Mouse (Mus musculus) heart, embryonic 13.5 days (tissue): ENCODE measurements around the gene Gjb4. TPM values are rescaled to one million over a fixed set of nuclear protein-coding genes. Genes with fewer than 3 reads are reported as not detected.

Experiments used
- ATAC-seq: fragments of 200-750 bp; cut with Nextera tagmentation; 2 replicates; pipeline ENCODE4 v1.8.0; 2017; ENCODE audit warnings: moderate TSS enrichment; ENCODE audit not compliant: insufficient number of reproducible peaks, low FRiP score, low TSS enrichment; ENCODE audit errors: extremely low read depth
- H3K27ac ChIP-seq: fragments of 300-500 bp; sonication (generic); replicated peaks from 2 replicates; pipeline ENCODE4 v1.5.1; 2015; ENCODE audit warnings: moderate library complexity, mild to moderate bottlenecking, inconsistent platforms
- H3K27me3 ChIP-seq: fragments of 300-500 bp; sonication (generic); replicated peaks from 2 replicates; pipeline ENCODE4 v1.6.1; 2015; ENCODE audit warnings: mild to moderate bottlenecking, inconsistent platforms
- H3K36me3 ChIP-seq: fragments of 300-500 bp; sonication (generic); 2 replicates; pipeline ENCODE4 v1.6.1; 2015; ENCODE audit warnings: mild to moderate bottlenecking, inconsistent platforms
- H3K4me1 ChIP-seq: fragments of 300-500 bp; sonication (generic); 2 replicates; pipeline ENCODE4 v1.6.1; 2015; ENCODE audit warnings: inconsistent platforms
- H3K4me2 ChIP-seq: fragments of 300-500 bp; sonication (generic); 2 replicates; pipeline ENCODE4 v1.6.1; 2015; ENCODE audit warnings: inconsistent platforms, mild to moderate bottlenecking, moderate library complexity
- H3K4me3 ChIP-seq: fragments of 300-500 bp; sonication (generic); 2 replicates; pipeline ENCODE4 v1.5.1; 2015; ENCODE audit warnings: moderate library complexity, mild to moderate bottlenecking, inconsistent platforms
- H3K9ac ChIP-seq: fragments of 300-500 bp; sonication (generic); 2 replicates; pipeline ENCODE4 v1.6.1; 2015; ENCODE audit warnings: inconsistent platforms, mild to moderate bottlenecking, moderate library complexity
- H3K9me3 ChIP-seq: fragments of 300-500 bp; sonication (generic); 2 replicates; pipeline ENCODE4 v1.6.1; 2016; ENCODE audit warnings: inconsistent platforms
- WGBS: fragments of 180-500 bp; shearing (Covaris S2); methylation state at CpG from one replicate; pipeline ENCODE4 v1.1.7; 2015; ENCODE audit warnings: mixed read lengths; 5-methylcytosine and 5-hydroxymethylcytosine counted together
- polyA plus RNA-seq: library from polyadenylated mRNA; unstranded; fragments of >200 nt; fragmentation: Nextera tagmentation; extraction: Ambion mirVana; gene quantifications from 2 replicates; pipeline ENCODE4 v1.2.1, GENCODE M21; 2015

Gene Gjb4
- polyA plus RNA-seq, 1 experiment from 2014 or later = 0.23 TPM

- H3K4me2 ChIP-seq = no peak overlapping the region
- 48% methylated on average over 2 of the region's 2 CpGs for WGBS
- no peaks in the 10 kb centered on the region for H3K36me3 ChIP-seq
- ATAC-seq = no peak
- H3K4me3 ChIP-seq = no peak overlapping the region
- H3K4me1 ChIP-seq = peaks cover 41% of the 10 kb centered on the region
- H3K9ac ChIP-seq = no peak overlapping the region
- H3K27ac ChIP-seq = no peak overlapping the region
- H3K9me3 ChIP-seq = no peaks in the 10 kb centered on the region
- peaks cover 2% of the 10 kb centered on the region; the same call in 1 of the 2 replicates for H3K27me3 ChIP-seq
Measured at GRCm38 (mm10) chr4:127370447-127370846, 16.6 kb upstream of the Gjb4 start.

GRCm38 (mm10) chr4:127368379-127368973 lies 14.6 kb upstream of the Gjb4 start:
- no peak overlapping the region for H3K4me3 ChIP-seq
- no peak overlapping the region for H3K9ac ChIP-seq
- no peaks in the 10 kb centered on the region for H3K9me3 ChIP-seq
- no peak overlapping the region for H3K27ac ChIP-seq
- ATAC-seq = no peak
- H3K36me3 ChIP-seq = no peaks in the 10 kb centered on the region
- H3K4me1 ChIP-seq = peaks cover 42% of the 10 kb centered on the region
- WGBS = 21% methylated on average over 13 of the region's 13 CpGs
- no peak overlapping the region for H3K4me2 ChIP-seq
- peaks cover 2% of the 10 kb centered on the region; the same call in 1 of the 2 replicates for H3K27me3 ChIP-seq

- H3K9me3 ChIP-seq = no peaks in the 10 kb centered on the region
- ATAC-seq = no peak
- WGBS = 4% methylated on average over 4 of the region's 4 CpGs
- H3K4me2 ChIP-seq = no peak overlapping the region
- H3K4me3 ChIP-seq = no peak overlapping the region
- H3K27me3 ChIP-seq = peaks cover under 1% of the 10 kb centered on the region; the same call in 1 of the 2 replicates
- H3K4me1 ChIP-seq = peaks cover 22% of the 10 kb centered on the region
- H3K27ac ChIP-seq = 0 out of 2 replicates have a peak overlapping the region, but pooled peaks have one; percentile 26
- H3K9ac ChIP-seq = no peak overlapping the region
- no peaks in the 10 kb centered on the region for H3K36me3 ChIP-seq
Measured at GRCm38 (mm10) chr4:127365834-127366233, 12.0 kb upstream of the Gjb4 start.

- ATAC-seq = no peak; the same call in 1 of the 2 replicates
Measured at GRCm38 (mm10) chr4:127365433-127365832, 11.6 kb upstream of the Gjb4 start.

GRCm38 (mm10) chr4:127364431-127364830 lies 10.6 kb upstream of the Gjb4 start:
- Histone ChIP-seq H3K4me3 (no peak overlapping the region), H3K27ac (no peak overlapping the region), H3K9me3 (no peaks in the 10 kb centered on the region), H3K36me3 (no peaks in the 10 kb centered on the region), H3K27me3 (peaks cover 10% of the 10 kb centered on the region; the same call in 1 of the 2 replicates), H3K9ac (no peak overlapping the region), H3K4me2 (no peak overlapping the region), H3K4me1 (peaks cover 22% of the 10 kb centered on the region)
- no peak for ATAC-seq
- 58% methylated on average over 6 of the region's 6 CpGs for WGBS

More at GRCm38 (mm10) chr4:127365433-127365832, 11.6 kb upstream of the Gjb4 start:
- 20% methylated on average over 5 of the region's 5 CpGs for WGBS
- 0 out of 2 replicates have a peak overlapping the region, but pooled peaks have one; percentile 26 for H3K27ac ChIP-seq
- no peaks in the 10 kb centered on the region for H3K9me3 ChIP-seq
- no peak overlapping the region for H3K4me2 ChIP-seq
- peaks cover 4% of the 10 kb centered on the region; the same call in 1 of the 2 replicates for H3K27me3 ChIP-seq
- H3K4me1 ChIP-seq = peaks cover 22% of the 10 kb centered on the region
- no peaks in the 10 kb centered on the region for H3K36me3 ChIP-seq
- no peak overlapping the region for H3K9ac ChIP-seq
- H3K4me3 ChIP-seq = no peak overlapping the region

- Histone ChIP-seq H3K4me1 (peaks cover 19% of the 10 kb centered on the region), H3K27ac (no peak overlapping the region), H3K9ac (no peak overlapping the region), H3K36me3 (no peaks in the 10 kb centered on the region), H3K9me3 (no peaks in the 10 kb centered on the region), H3K4me3 (no peak overlapping the region), H3K4me2 (no peak overlapping the region), H3K27me3 (peaks cover 21% of the 10 kb centered on the region)
- ATAC-seq = no peak
- 58% methylated on average over 4 of the region's 4 CpGs for WGBS
Measured at GRCm38 (mm10) chr4:127363331-127363730, 9.4 kb upstream of the Gjb4 start.

GRCm38 (mm10) chr4:127362520-127362919 lies 8.6 kb upstream of the Gjb4 start:
- WGBS = 65% methylated on average over 3 of the region's 3 CpGs
- no peak overlapping the region for H3K9ac ChIP-seq
- H3K4me2 ChIP-seq = no peak overlapping the region
- no peaks in the 10 kb centered on the region for H3K36me3 ChIP-seq
- H3K27ac ChIP-seq = no peak overlapping the region
- H3K4me1 ChIP-seq = peaks cover 21% of the 10 kb centered on the region
- H3K9me3 ChIP-seq = no peaks in the 10 kb centered on the region
- ATAC-seq = no peak
- H3K27me3 ChIP-seq = peaks cover 29% of the 10 kb centered on the region
- H3K4me3 ChIP-seq = no peak overlapping the region

GRCm38 (mm10) chr4:127358018-127358417 lies 4.1 kb upstream of the Gjb4 start, which contains the start of gene Gjb5:
Gjb5 (minus strand) TSS chr4:127358181.
- peak within 1 kb of the TSS; percentile 30; the same call in 1 of the 2 replicates for H3K4me2 ChIP-seq
- no peak within 1 kb of the TSS for H3K27ac ChIP-seq
- no peak for ATAC-seq
- WGBS = 18% methylated on average over 5 of the region's 5 CpGs
- H3K27me3 ChIP-seq = peaks cover 31% of the 10 kb centered on the region
- H3K4me1 ChIP-seq = peaks cover 33% of the 10 kb centered on the region
- H3K4me3 ChIP-seq = no peak within 1 kb of the TSS
- H3K36me3 ChIP-seq = no peaks in the 10 kb centered on the region
- no peaks in the 10 kb centered on the region for H3K9me3 ChIP-seq
- no peak within 1 kb of the TSS for H3K9ac ChIP-seq

- H3K27ac ChIP-seq = peak overlapping the region; percentile 33
- H3K9ac ChIP-seq = no peak overlapping the region
- H3K9me3 ChIP-seq = no peaks in the 10 kb centered on the region
- H3K4me2 ChIP-seq = no peak overlapping the region
- WGBS = 43% methylated on average over 15 of the region's 15 CpGs
- peaks cover 38% of the 10 kb centered on the region for H3K4me1 ChIP-seq
- peaks cover 24% of the 10 kb centered on the region for H3K27me3 ChIP-seq
- no peak overlapping the region for H3K4me3 ChIP-seq
- no peaks in the 10 kb centered on the region for H3K36me3 ChIP-seq
- ATAC-seq = no peak
Measured at GRCm38 (mm10) chr4:127354506-127355485, 915 bp upstream of the Gjb4 start.

- Histone ChIP-seq H3K27me3 (peaks cover 2% of the 10 kb centered on the region), H3K4me3 (no peak overlapping the region), H3K4me1 (peaks cover 32% of the 10 kb centered on the region), H3K9ac (no peak overlapping the region), H3K27ac (no peak overlapping the region), H3K4me2 (no peak overlapping the region), H3K9me3 (no peaks in the 10 kb centered on the region), H3K36me3 (no peaks in the 10 kb centered on the region)
- no peak for ATAC-seq
- WGBS = 28% methylated on average over 1 of the region's 1 CpGs
Measured at GRCm38 (mm10) chr4:127352594-127352993, 1.3 kb downstream of the Gjb4 start.

- no peak for ATAC-seq
- 51% methylated on average over 4 of the region's 4 CpGs for WGBS
- no peak overlapping the region for H3K4me2 ChIP-seq
- no peak overlapping the region for H3K4me3 ChIP-seq
- H3K4me1 ChIP-seq = peaks cover 18% of the 10 kb centered on the region
- H3K27ac ChIP-seq = no peak overlapping the region
- H3K36me3 ChIP-seq = no peaks in the 10 kb centered on the region
- no peaks in the 10 kb centered on the region for H3K9me3 ChIP-seq
- peaks cover 4% of the 10 kb centered on the region; the same call in 1 of the 2 replicates for H3K27me3 ChIP-seq
- no peak overlapping the region for H3K9ac ChIP-seq
Measured at GRCm38 (mm10) chr4:127349560-127350300, 4.2 kb downstream of the Gjb4 start.
